Mouse (Mus musculus): ENCODE data around the gene Ngf.
A peak's percentile ranks its signal among the peaks of the same experiment; 100 is the strongest.

The Ngf gene

DNA sequence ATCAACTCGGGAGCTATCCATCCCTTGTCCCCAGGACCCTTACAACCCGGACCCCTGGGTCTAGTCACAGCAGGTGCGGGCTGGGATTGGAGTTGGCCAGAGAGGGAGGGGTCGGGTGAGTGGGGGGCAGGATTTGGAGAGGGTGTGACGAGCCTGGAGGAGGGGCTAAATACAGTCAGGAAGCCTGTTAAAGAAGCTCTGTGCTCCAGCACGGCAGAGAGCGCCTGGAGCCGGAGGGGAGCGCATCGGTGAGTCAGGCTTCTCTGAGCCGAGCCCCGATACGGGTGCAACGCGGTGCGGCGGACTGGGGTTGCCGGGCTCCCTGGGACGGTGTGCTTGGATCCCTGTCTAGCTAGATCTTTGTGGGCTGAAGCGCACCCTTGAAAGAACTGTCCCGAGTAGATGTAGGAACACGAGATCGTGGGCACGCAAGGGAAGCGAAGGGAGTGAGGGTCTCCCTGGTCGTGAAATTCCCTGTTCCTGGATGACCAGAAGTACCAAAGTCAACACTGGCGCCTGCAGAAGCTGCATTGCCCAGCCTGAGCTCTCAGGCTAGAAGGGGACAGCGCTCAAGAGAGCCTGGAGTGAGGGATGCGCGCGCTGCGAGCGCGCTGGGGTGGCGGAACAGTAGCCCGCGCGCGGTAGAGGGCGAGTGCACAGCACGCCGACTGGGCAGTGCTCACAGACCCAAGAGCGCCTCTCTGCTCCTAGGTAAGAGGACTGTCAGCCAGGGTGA, at the start of gene Ngf:
Gene Ngf (plus strand): TSS at position 207 of the 736 bp plus-strand sequence.
- H3K4me1 ChIP-seq (replicated peaks; ENCODE audit: low read depth, low read length) = peaks cover 13% of the 10 kb centered on the region
- TF ChIP-seq POU5F1 (IDR thresholded peaks at IDR 0.05; ENCODE audit: borderline replicate concordance, low read length) (no peak), NANOG (IDR thresholded peaks at IDR 0.05; ENCODE audit: borderline replicate concordance, low read length) (no peak), CTCF (conservative IDR thresholded peaks at IDR 0.05; ENCODE audit: low read length) (no peak)

DNA sequence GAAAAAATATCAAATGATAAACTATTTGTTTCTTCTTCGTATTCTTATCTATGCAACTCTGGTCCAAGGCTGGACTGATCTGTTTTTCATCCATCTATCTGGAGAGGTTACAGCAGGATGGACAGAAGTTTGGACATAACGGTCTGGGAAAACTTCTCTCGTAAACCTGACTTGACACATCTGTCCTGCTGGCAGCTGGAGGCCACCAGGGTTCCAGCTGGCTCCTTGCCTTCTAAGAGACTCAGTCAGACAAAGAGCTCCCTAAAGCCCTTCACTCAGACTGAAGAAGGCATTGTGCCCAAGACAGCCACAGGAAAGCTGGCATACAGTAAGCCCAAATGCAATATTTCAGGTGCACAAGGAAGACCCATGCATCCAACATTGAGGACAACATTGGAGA, 24.2 kb upstream of the Ngf start:
- Histone ChIP-seq H3K4me3 (replicated peaks; ENCODE audit: low read length) (no peak overlapping the region), H3K9me3 (ENCODE audit: low read length) (peaks cover 16% of the 10 kb centered on the region), H3K27me3 (ENCODE audit: insufficient read depth, low read length) (no peaks in the 10 kb centered on the region), H3K4me1 (replicated peaks; ENCODE audit: low read depth, low read length) (no peaks in the 10 kb centered on the region), H3K36me3 (ENCODE audit: insufficient read depth, low read length) (no peaks in the 10 kb centered on the region)
- TF ChIP-seq NANOG (IDR thresholded peaks at IDR 0.05; ENCODE audit: borderline replicate concordance, low read length) (no peak), CTCF (conservative IDR thresholded peaks at IDR 0.05; ENCODE audit: low read length) (no peak), POU5F1 (IDR thresholded peaks at IDR 0.05; ENCODE audit: borderline replicate concordance, low read length) (no peak)

More for the DNA sequence above, at the start of gene Ngf:
- peak within 1 kb of the TSS; percentile 79 for H3K4me3 ChIP-seq (replicated peaks; ENCODE audit: low read length)
- H3K27me3 ChIP-seq (ENCODE audit: insufficient read depth, low read length) = peaks cover 58% of the 10 kb centered on the region
- no peaks in the 10 kb centered on the region for H3K36me3 ChIP-seq (ENCODE audit: insufficient read depth, low read length)
- H3K9me3 ChIP-seq (ENCODE audit: low read length) = no peaks in the 10 kb centered on the region

DNA sequence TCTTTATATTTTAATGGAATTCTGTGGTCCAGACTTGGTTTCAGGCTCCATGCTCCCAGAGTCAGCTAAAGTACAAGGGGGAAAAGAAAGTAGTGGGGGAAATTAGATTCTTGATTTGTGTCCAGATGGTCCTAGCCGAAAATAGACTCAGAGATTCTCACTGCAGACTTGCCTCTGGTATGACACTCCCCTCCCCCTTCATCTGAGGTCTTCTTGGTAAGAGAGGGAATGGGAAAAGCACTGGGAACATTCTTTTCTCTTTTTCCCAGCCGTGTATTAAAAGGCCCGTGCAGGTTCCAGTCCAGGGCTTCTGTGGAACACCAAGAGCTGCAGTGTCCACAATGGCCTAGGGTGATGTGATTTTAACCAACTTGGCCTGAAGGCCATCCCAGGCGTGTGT, 23.0 kb upstream of the Ngf start:
- Histone ChIP-seq H3K4me3 (replicated peaks; ENCODE audit: low read length) (no peak overlapping the region), H3K36me3 (ENCODE audit: insufficient read depth, low read length) (no peaks in the 10 kb centered on the region), H3K4me1 (replicated peaks; ENCODE audit: low read depth, low read length) (no peaks in the 10 kb centered on the region), H3K27me3 (ENCODE audit: insufficient read depth, low read length) (no peaks in the 10 kb centered on the region), H3K9me3 (ENCODE audit: low read length) (peaks cover 16% of the 10 kb centered on the region)
- no peak for TF ChIP-seq NANOG (IDR thresholded peaks at IDR 0.05; ENCODE audit: borderline replicate concordance, low read length)
- no peak for TF ChIP-seq POU5F1 (IDR thresholded peaks at IDR 0.05; ENCODE audit: borderline replicate concordance, low read length)
- TF ChIP-seq CTCF (conservative IDR thresholded peaks at IDR 0.05; ENCODE audit: low read length) = no peak

DNA sequence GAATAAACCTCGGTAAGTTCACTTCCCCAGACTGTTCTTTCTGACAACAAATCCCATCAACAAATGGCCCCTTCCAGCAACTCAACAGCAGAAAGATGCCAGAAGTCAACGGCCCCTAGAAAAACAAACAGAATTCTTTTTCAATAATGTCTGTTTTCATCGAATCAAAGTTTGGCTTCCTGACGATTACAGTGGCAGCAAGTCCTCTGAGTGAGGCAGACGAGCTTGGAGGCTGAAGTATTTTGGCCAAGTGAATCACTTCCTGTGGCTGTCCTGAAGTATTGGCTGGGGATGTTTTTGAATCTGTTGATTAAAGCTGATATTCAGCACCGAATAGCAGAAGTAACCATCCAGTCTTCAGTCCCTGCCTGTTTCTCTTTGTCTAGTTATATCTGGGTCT, 15.2 kb upstream of the Ngf start:
- Histone ChIP-seq H3K4me1 (replicated peaks; ENCODE audit: low read depth, low read length) (no peaks in the 10 kb centered on the region), H3K4me3 (replicated peaks; ENCODE audit: low read length) (no peak overlapping the region), H3K27me3 (ENCODE audit: insufficient read depth, low read length) (no peaks in the 10 kb centered on the region), H3K36me3 (ENCODE audit: insufficient read depth, low read length) (no peaks in the 10 kb centered on the region), H3K9me3 (ENCODE audit: low read length) (no peaks in the 10 kb centered on the region)
- TF ChIP-seq POU5F1 (IDR thresholded peaks at IDR 0.05; ENCODE audit: borderline replicate concordance, low read length) (no peak), CTCF (conservative IDR thresholded peaks at IDR 0.05; ENCODE audit: low read length) (no peak), NANOG (IDR thresholded peaks at IDR 0.05; ENCODE audit: borderline replicate concordance, low read length) (no peak)

DNA sequence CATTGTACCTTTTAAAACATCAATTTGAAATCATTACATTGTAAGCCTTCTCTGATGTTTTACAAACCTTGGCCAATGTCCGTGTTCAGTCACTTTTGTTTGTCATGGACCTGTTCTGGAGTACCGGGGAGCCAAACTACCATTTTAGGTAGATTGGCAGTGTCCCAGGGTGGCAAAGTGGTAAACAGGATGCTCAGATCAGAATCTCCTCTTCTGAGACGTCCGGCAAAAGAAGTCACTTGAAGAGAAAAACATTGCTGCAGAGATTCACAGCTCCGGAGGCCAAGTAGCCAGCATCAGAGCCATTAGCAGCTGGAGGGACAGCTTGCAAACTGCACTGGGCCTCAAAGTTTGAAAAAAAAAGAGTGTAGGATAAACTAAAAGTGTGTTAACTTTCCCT, 9.2 kb upstream of the Ngf start:
- Histone ChIP-seq H3K4me1 (replicated peaks; ENCODE audit: low read depth, low read length) (no peaks in the 10 kb centered on the region), H3K9me3 (ENCODE audit: low read length) (no peaks in the 10 kb centered on the region), H3K27me3 (ENCODE audit: insufficient read depth, low read length) (no peaks in the 10 kb centered on the region), H3K4me3 (replicated peaks; ENCODE audit: low read length) (no peak overlapping the region), H3K36me3 (ENCODE audit: insufficient read depth, low read length) (no peaks in the 10 kb centered on the region)
- TF ChIP-seq POU5F1 (IDR thresholded peaks at IDR 0.05; ENCODE audit: borderline replicate concordance, low read length) = no peak
- no peak for TF ChIP-seq NANOG (IDR thresholded peaks at IDR 0.05; ENCODE audit: borderline replicate concordance, low read length)
- no peak for TF ChIP-seq CTCF (conservative IDR thresholded peaks at IDR 0.05; ENCODE audit: low read length)

DNA sequence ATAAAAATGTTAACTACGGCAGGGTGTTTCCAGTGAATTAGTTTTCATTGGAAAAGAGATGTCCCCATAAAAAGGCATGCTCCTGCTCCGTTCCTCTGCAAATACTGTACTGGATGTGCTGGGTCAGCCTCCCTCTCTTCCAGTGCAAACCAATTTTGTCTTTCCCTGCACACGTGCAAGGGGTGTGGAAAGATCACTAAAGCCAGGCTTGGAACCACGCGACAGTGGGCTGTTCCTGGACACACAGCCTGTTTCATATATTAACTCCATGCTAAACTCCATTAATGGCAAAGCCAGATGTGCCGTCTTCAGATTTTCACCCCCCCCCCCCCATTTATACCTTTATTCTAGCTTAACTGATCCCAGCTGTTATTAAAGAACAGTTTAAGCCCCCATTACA, 8.7 kb upstream of the Ngf start:
- no peaks in the 10 kb centered on the region for H3K4me1 ChIP-seq (replicated peaks; ENCODE audit: low read depth, low read length)
- no peak overlapping the region for H3K4me3 ChIP-seq (replicated peaks; ENCODE audit: low read length)
- no peaks in the 10 kb centered on the region for H3K27me3 ChIP-seq (ENCODE audit: insufficient read depth, low read length)
- no peaks in the 10 kb centered on the region for H3K36me3 ChIP-seq (ENCODE audit: insufficient read depth, low read length)
- no peaks in the 10 kb centered on the region for H3K9me3 ChIP-seq (ENCODE audit: low read length)
- TF ChIP-seq POU5F1 (IDR thresholded peaks at IDR 0.05; ENCODE audit: borderline replicate concordance, low read length) (no peak), NANOG (IDR thresholded peaks at IDR 0.05; ENCODE audit: borderline replicate concordance, low read length) (no peak), CTCF (conservative IDR thresholded peaks at IDR 0.05; ENCODE audit: low read length) (no peak)

DNA sequence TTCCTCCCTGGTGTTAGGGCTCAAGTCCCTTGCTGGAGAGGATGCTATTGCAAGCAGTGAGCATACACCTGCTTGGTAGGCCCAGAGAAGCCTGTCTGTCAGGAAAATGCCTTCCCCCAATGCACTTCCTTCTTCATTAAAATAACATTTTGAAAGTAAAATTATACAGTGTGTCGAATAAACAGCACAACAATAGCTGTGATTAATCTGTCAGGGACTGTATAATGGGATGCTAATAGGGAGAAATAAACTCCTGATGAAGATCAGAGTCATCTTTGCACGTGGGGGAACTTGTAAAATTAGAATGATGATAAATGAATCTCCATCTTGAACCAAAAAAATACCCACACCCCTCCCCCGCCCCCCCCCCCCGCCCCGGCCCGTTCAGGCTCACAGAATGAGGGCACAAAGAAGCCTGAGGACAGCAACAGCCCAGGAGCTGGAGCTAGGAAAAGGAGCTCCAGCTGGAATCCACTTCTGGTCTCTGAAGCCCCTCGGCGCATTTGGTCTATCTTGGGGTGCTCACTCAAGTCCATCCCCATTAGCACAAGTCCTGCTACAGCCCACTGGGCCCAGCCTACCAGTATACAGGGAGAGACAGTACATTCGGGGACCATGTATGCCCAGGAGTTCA, 6.9 kb upstream of the Ngf start:
- TF ChIP-seq POU5F1 (IDR thresholded peaks at IDR 0.05; ENCODE audit: borderline replicate concordance, low read length) (no peak), NANOG (IDR thresholded peaks at IDR 0.05; ENCODE audit: borderline replicate concordance, low read length) (no peak), CTCF (conservative IDR thresholded peaks at IDR 0.05; ENCODE audit: low read length) (no peak)

DNA sequence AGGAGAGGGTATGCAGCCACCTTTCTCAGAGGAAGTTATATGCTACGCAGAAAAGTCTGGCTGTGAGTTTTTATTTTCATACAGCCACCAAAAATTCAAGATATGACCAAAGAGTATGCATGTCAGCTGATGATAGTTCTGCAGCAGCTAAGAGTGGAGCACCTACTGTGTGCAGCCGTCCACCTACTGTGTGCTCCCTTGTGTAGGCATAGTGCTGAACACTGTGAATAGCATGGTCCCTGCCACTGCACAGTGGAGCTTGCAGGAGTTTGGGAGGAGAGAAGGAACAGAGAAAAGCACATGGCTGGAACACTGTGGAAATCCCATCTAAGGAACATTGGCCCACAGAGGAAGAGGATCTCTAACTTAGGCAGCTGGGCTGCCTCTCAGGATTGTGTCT, 6.4 kb upstream of the Ngf start:
- H3K4me3 ChIP-seq (replicated peaks; ENCODE audit: low read length) = no peak overlapping the region
- no peak for TF ChIP-seq POU5F1 (IDR thresholded peaks at IDR 0.05; ENCODE audit: borderline replicate concordance, low read length)
- TF ChIP-seq NANOG (IDR thresholded peaks at IDR 0.05; ENCODE audit: borderline replicate concordance, low read length) = no peak
- no peak for TF ChIP-seq CTCF (conservative IDR thresholded peaks at IDR 0.05; ENCODE audit: low read length)
- no peaks in the 10 kb centered on the region for H3K4me1 ChIP-seq (replicated peaks; ENCODE audit: low read depth, low read length)
- peaks cover 6% of the 10 kb centered on the region for H3K27me3 ChIP-seq (ENCODE audit: insufficient read depth, low read length)
- no peaks in the 10 kb centered on the region for H3K9me3 ChIP-seq (ENCODE audit: low read length)
- H3K36me3 ChIP-seq (ENCODE audit: insufficient read depth, low read length) = no peaks in the 10 kb centered on the region

More for the DNA sequence above, 6.9 kb upstream of the Ngf start:
- no peaks in the 10 kb centered on the region for H3K9me3 ChIP-seq (ENCODE audit: low read length)
- no peaks in the 10 kb centered on the region for H3K36me3 ChIP-seq (ENCODE audit: insufficient read depth, low read length)
- H3K27me3 ChIP-seq (ENCODE audit: insufficient read depth, low read length) = peaks cover 4% of the 10 kb centered on the region
- no peak overlapping the region for H3K4me3 ChIP-seq (replicated peaks; ENCODE audit: low read length)
- H3K4me1 ChIP-seq (replicated peaks; ENCODE audit: low read depth, low read length) = no peaks in the 10 kb centered on the region

All from E14TG2a.4 (cell line).